Mouse (Mus musculus): Measurements from ENCODE around the gene Hand1. TPM values are rescaled to one million over a fixed set of nuclear protein-coding genes. Genes with fewer than 3 reads are reported as not detected.

Gene Hand1
- not detected in 2 replicates for polyA plus RNA-seq (2012; ENCODE audit: insufficient read depth, insufficient read length, missing spikeins)

- H3K27ac ChIP-seq (ENCODE audit: insufficient read depth, low read depth, low read length), result no peak within 1 kb of the TSS
- H3K4me1 ChIP-seq (ENCODE audit: control insufficient read depth, insufficient read depth, low read length), result no peaks in the 10 kb centered on the region
- H3K4me3 ChIP-seq (ENCODE audit: insufficient read depth, low read length), result no peak within 1 kb of the TSS
- TF ChIP-seq CTCF (IDR thresholded peaks at IDR 0.05; ENCODE audit: low read depth, low read length), result no peak
- TF ChIP-seq POLR2A (IDR thresholded peaks at IDR 0.05; ENCODE audit: borderline replicate concordance, low read depth, low read length), result no peak
Observed at GRCm38 (mm10) chr11:57832552-57833201, at the start of gene Hand1. Gene Hand1, minus strand, starts transcription at chr11:57832818.

- no peak for TF ChIP-seq POLR2A (IDR thresholded peaks at IDR 0.05; ENCODE audit: borderline replicate concordance, low read depth, low read length)
- TF ChIP-seq CTCF (IDR thresholded peaks at IDR 0.05; ENCODE audit: low read depth, low read length), result no peak
- H3K27ac ChIP-seq (ENCODE audit: insufficient read depth, low read depth, low read length), result no peak overlapping the region
- no peak overlapping the region for H3K4me3 ChIP-seq (ENCODE audit: insufficient read depth, low read length)
- H3K4me1 ChIP-seq (ENCODE audit: control insufficient read depth, insufficient read depth, low read length), result no peaks in the 10 kb centered on the region; the same call in 1 of the 2 replicates
Observed at GRCm38 (mm10) chr11:57876157-57876556, 43.5 kb upstream of the Hand1 start.

GRCm38 (mm10) chr11:57873014-57873413, 40.4 kb upstream of the Hand1 start:
- no peaks in the 10 kb centered on the region; the same call in 1 of the 2 replicates for H3K4me1 ChIP-seq (ENCODE audit: control insufficient read depth, insufficient read depth, low read length)
- no peak for TF ChIP-seq CTCF (IDR thresholded peaks at IDR 0.05; ENCODE audit: low read depth, low read length)
- TF ChIP-seq POLR2A (IDR thresholded peaks at IDR 0.05; ENCODE audit: borderline replicate concordance, low read depth, low read length), result no peak
- H3K27ac ChIP-seq (ENCODE audit: insufficient read depth, low read depth, low read length), result no peak overlapping the region
- H3K4me3 ChIP-seq (ENCODE audit: insufficient read depth, low read length), result no peak overlapping the region

DNA sequence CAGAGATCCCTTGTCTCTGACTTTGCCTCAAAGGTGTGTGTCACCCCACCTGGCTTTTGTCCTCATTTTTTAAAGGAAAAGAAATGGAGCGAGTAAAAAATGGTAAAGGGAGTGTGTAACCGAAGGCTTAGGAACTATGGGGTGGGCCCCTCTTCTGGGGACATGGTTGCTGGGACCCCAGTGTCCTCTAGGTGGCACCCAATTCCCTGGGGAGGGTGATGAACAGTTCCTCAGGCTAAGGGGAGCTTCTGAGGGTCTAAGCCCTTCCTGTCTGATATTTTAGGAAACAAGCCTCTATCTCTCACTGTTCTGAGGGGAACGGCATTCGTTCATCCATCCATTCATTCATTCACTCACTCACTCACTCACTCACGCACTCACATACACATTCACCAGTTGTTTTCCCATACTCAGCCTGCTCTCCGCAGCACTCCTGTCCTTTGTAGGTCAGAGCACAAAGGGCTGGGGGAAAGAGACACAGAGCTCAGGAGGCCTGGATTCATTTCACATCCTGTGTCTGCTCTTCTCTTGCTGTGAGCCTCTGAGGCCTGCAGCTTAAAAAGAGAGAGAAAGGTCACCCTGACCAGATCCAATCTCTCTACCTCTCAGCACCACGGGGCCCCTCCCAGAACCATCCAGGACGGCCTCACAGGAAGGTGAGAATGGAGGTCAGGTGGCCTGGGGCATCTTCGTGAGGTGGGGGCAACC, 36.3 kb upstream of the Hand1 start:
- TF ChIP-seq CTCF (IDR thresholded peaks at IDR 0.05; ENCODE audit: low read depth, low read length) (peak; percentile 64; the same call in 1 of the 2 replicates), POLR2A (IDR thresholded peaks at IDR 0.05; ENCODE audit: borderline replicate concordance, low read depth, low read length) (no peak)
- Histone ChIP-seq H3K27ac (ENCODE audit: insufficient read depth, low read depth, low read length) (no peak overlapping the region), H3K4me3 (ENCODE audit: insufficient read depth, low read length) (no peak overlapping the region), H3K4me1 (ENCODE audit: control insufficient read depth, insufficient read depth, low read length) (no peaks in the 10 kb centered on the region; the same call in 1 of the 2 replicates)

- TF ChIP-seq POLR2A (IDR thresholded peaks at IDR 0.05; ENCODE audit: borderline replicate concordance, low read depth, low read length) (no peak), CTCF (IDR thresholded peaks at IDR 0.05; ENCODE audit: low read depth, low read length) (no peak)
- no peak overlapping the region for H3K27ac ChIP-seq (ENCODE audit: insufficient read depth, low read depth, low read length)
- H3K4me1 ChIP-seq (ENCODE audit: control insufficient read depth, insufficient read depth, low read length), result no peaks in the 10 kb centered on the region
- H3K4me3 ChIP-seq (ENCODE audit: insufficient read depth, low read length), result no peak overlapping the region
Observed at GRCm38 (mm10) chr11:57866466-57866865, 33.8 kb upstream of the Hand1 start.

GRCm38 (mm10) chr11:57864577-57864976, 32.0 kb upstream of the Hand1 start:
- H3K27ac ChIP-seq (ENCODE audit: insufficient read depth, low read depth, low read length), result no peak overlapping the region
- H3K4me1 ChIP-seq (ENCODE audit: control insufficient read depth, insufficient read depth, low read length), result no peaks in the 10 kb centered on the region; the same call in 1 of the 2 replicates
- no peak overlapping the region for H3K4me3 ChIP-seq (ENCODE audit: insufficient read depth, low read length)
- TF ChIP-seq CTCF (IDR thresholded peaks at IDR 0.05; ENCODE audit: low read depth, low read length) (no peak), POLR2A (IDR thresholded peaks at IDR 0.05; ENCODE audit: borderline replicate concordance, low read depth, low read length) (no peak)

GRCm38 (mm10) chr11:57862088-57862487, 29.5 kb upstream of the Hand1 start:
- Histone ChIP-seq H3K27ac (ENCODE audit: insufficient read depth, low read depth, low read length) (no peak overlapping the region), H3K4me3 (ENCODE audit: insufficient read depth, low read length) (no peak overlapping the region), H3K4me1 (ENCODE audit: control insufficient read depth, insufficient read depth, low read length) (no peaks in the 10 kb centered on the region; the same call in 1 of the 2 replicates)
- TF ChIP-seq POLR2A (IDR thresholded peaks at IDR 0.05; ENCODE audit: borderline replicate concordance, low read depth, low read length) (no peak), CTCF (IDR thresholded peaks at IDR 0.05; ENCODE audit: low read depth, low read length) (no peak)

DNA sequence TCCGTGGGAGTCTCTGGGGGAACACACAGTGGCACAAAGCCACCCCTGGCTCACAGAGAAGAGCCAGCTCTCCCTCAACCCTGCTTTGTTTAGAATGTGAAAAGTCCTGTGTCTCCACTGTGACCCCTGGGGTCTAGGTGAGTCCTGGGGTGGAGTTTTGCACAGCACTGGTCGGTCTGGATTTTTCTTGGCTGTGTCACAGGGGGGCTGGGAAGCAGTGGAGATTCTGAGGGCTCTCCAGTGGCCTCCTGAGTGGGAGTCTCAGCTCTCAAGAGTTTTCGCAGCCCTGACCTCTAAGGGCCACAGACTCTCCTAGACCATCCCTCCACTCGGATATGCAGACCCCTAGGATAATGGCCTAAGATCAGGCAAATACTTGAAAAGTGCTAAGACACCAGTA, 25.1 kb upstream of the Hand1 start:
- Histone ChIP-seq H3K27ac (ENCODE audit: insufficient read depth, low read depth, low read length) (no peak overlapping the region), H3K4me1 (ENCODE audit: control insufficient read depth, insufficient read depth, low read length) (no peaks in the 10 kb centered on the region; the same call in 1 of the 2 replicates), H3K4me3 (ENCODE audit: insufficient read depth, low read length) (no peak overlapping the region)
- TF ChIP-seq CTCF (IDR thresholded peaks at IDR 0.05; ENCODE audit: low read depth, low read length) (no peak), POLR2A (IDR thresholded peaks at IDR 0.05; ENCODE audit: borderline replicate concordance, low read depth, low read length) (no peak)

DNA sequence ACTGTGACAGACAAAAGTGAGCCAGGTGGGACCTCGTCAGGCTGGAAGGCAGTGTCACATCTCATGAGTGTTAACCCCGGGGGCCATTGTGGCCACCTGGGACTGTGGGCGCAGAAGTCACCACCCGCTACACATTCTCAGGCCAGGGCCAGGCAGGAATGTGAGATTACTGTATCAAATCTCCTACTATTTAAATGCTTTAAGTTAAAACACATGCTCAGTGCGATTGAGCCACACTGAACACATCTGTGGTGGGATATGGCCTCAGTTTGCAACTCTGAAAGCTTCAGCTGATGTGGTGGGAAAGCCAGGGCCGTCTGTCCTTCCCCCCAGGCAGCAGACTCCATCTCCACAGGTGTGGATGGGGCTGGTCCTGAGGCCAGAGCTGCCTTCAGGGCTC, 21.0 kb upstream of the Hand1 start:
- TF ChIP-seq POLR2A (IDR thresholded peaks at IDR 0.05; ENCODE audit: borderline replicate concordance, low read depth, low read length) (no peak), CTCF (IDR thresholded peaks at IDR 0.05; ENCODE audit: low read depth, low read length) (no peak)

DNA sequence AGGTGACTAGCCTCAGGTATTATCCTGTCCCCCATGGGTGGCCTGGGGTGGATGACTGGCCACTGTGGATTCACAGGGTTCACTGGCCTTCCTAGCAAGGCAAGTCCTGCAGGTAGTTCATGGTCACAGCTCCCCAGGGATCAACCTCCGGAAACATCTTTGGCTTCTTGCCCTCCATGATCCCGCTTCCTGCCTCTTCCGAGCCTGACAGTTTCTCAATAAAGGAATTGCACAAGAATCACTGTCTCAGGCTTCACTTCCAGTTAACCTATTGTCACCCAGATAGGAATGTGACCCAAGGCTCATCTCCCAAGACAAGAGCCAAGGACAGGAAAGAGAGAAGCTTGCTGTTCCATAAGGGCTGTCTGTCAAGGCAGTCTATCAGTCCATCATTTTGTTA, 18.3 kb upstream of the Hand1 start:
- TF ChIP-seq CTCF (IDR thresholded peaks at IDR 0.05; ENCODE audit: low read depth, low read length) (no peak), POLR2A (IDR thresholded peaks at IDR 0.05; ENCODE audit: borderline replicate concordance, low read depth, low read length) (no peak)
- Histone ChIP-seq H3K4me3 (ENCODE audit: insufficient read depth, low read length) (no peak overlapping the region), H3K4me1 (ENCODE audit: control insufficient read depth, insufficient read depth, low read length) (peaks cover 28% of the 10 kb centered on the region), H3K27ac (ENCODE audit: insufficient read depth, low read depth, low read length) (no peak overlapping the region)

More for the DNA sequence above, 21.0 kb upstream of the Hand1 start:
- Histone ChIP-seq H3K4me3 (ENCODE audit: insufficient read depth, low read length) (no peak overlapping the region), H3K27ac (ENCODE audit: insufficient read depth, low read depth, low read length) (no peak overlapping the region), H3K4me1 (ENCODE audit: control insufficient read depth, insufficient read depth, low read length) (peaks cover 21% of the 10 kb centered on the region)

Measured in bone marrow macrophage, adult 2 months (primary cell).